Mouse (Mus musculus): Measurements from ENCODE around the gene Iqcd.

DNA sequence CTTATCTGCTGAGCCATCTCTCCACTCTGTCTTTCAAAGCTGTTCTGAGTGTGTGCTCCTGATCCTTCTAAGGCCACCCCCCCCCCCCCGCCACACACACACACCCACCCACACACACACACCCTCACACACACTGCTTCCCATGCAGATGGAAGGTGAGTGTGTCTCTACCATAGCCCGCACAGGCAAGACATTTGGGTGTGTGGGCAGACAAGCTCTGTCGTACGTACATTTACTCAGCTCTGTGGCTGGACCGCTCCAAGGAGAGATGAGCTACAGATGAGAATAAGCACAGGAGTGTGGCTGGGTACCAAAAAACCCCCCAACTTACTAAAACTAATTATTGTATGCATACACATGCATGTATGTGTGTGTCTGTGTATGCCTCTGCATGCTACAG lies 38.1 kb upstream of the Iqcd start:
- TF ChIP-seq CTCF (IDR thresholded peaks at IDR 0.05; ENCODE audit: low read depth, low read length) (no peak), POLR2A (IDR thresholded peaks at IDR 0.05; ENCODE audit: extremely low read depth, insufficient read depth, low read length) (no peak)
